Comparison of ENCODE assay signal across 24 mouse cellular contexts in the genomic region with DNA sequence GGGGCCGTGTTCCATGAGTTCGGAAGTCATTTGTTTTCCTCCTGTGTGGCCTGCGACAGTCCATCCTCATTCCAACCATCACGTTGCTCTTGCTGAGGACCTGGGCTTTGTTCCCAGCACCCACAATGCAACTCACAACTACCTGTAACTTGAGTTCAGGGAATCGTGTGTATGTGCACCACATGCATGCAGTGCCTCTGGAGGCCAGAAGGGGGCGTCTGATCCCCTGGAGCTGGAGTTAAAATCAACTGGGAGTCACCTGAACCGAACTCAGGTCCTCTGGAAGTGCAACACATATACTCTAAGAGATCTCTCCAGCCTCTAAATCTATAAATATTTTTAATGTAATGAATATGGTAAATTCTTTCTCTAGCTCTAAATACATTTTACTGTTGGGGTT. TPM values are rescaled to one million over a fixed set of nuclear protein-coding genes. Genes with fewer than 3 reads are reported as not detected.
DNase-seq lines count a peak whose midpoint lies in the region; ATAC-seq and TF ChIP-seq lines count a peak whose summit lies in the region.
"Had no signal": no experiment of that assay in that cellular context is flagged by ENCODE, and none has a peak within 500 bp of the region (broad histone marks: within the 10 kb centered on the region; RNA-seq: fewer than 3 reads in every experiment).

No protein-coding gene starts in this region.

- H3K4me1 ChIP-seq in CH12.LX (ENCODE audit: control insufficient read depth in 1 of 2, insufficient read depth in 2 of 2) (peaks cover 5 to 13% of the 10 kb centered on the region in 2 experiments; a peak in 3 of 4 replicates), E14TG2a.4 (replicated peaks; ENCODE audit: low read depth, low read length) (peaks cover 4% of the 10 kb centered on the region; the same call in 1 of the 2 replicates)
- H3K4me1 ChIP-seq in bone marrow macrophage, adult 2 months (ENCODE audit: control insufficient read depth, insufficient read depth, low read length) = peaks cover 19% of the 10 kb centered on the region

- H3K27ac ChIP-seq in layer of hippocampus, adult 2 months = no peak overlapping the region
- no peak overlapping the region for H3K27ac ChIP-seq in CH12.LX (ENCODE audit: insufficient read depth, low read depth)
- no peak overlapping the region for H3K27ac ChIP-seq in bone marrow macrophage, adult 2 months (ENCODE audit: insufficient read depth, low read depth, low read length)
- H3K27ac ChIP-seq: forebrain, embryonic 12.5 days; heart, embryonic 15.5 days; left cerebral cortex, adult 2 months; limb, embryonic 12.5 days; lung, embryonic 15.5 days; neural tube, embryonic 13.5 days had no signal

- H3K36me3 ChIP-seq in CH12.LX (replicated peaks in 1 of 2; ENCODE audit: control insufficient read depth in 1 of 2, insufficient read depth in 1 of 2, low read length in 1 of 2) = no peaks in the 10 kb centered on the region
- H3K36me3 ChIP-seq in E14TG2a.4 (ENCODE audit: insufficient read depth, low read length) = no peaks in the 10 kb centered on the region
- H3K36me3 ChIP-seq: forebrain, embryonic 12.5 days; heart, embryonic 15.5 days; limb, embryonic 12.5 days; lung, embryonic 15.5 days; neural tube, embryonic 13.5 days had no signal

- no peak for TF ChIP-seq POLR2A in CH12.LX (IDR thresholded peaks at IDR 0.05; ENCODE audit: low read depth, low read length)
- TF ChIP-seq POLR2A in bone marrow macrophage, adult 2 months (IDR thresholded peaks at IDR 0.05; ENCODE audit: borderline replicate concordance, low read depth, low read length) = no peak

- H3K9ac ChIP-seq in CH12.LX (ENCODE audit: insufficient read depth, low read depth) = no peak overlapping the region
- H3K9ac ChIP-seq: forebrain, embryonic 12.5 days; heart, embryonic 15.5 days; limb, embryonic 12.5 days; lung, embryonic 15.5 days; neural tube, embryonic 13.5 days had no signal

- no peak for TF ChIP-seq RAD21 in CH12.LX (IDR thresholded peaks at IDR 0.05; ENCODE audit: low read depth, low read length)

- ATAC-seq in erythroid progenitor cell, adult 5-6 weeks (replicated peaks; ENCODE audit: low FRiP score, poor library complexity, severe bottlenecking) = no peak
- ATAC-seq: inflammation-experienced regulatory T-cells, adult 6 months had no signal

- no peak overlapping the region for H3K4me3 ChIP-seq in layer of hippocampus, adult 2 months
- no peak overlapping the region for H3K4me3 ChIP-seq in CH12.LX (replicated peaks in 1 of 3; ENCODE audit: low read depth in 2 of 3, low read length in 2 of 3, poor library complexity in 1 of 3)
- H3K4me3 ChIP-seq in E14TG2a.4 (replicated peaks; ENCODE audit: low read length) = no peak overlapping the region
- no peak overlapping the region for H3K4me3 ChIP-seq in bone marrow macrophage, adult 2 months (ENCODE audit: insufficient read depth, low read length)
- H3K4me3 ChIP-seq: forebrain, embryonic 12.5 days; heart, embryonic 15.5 days; left cerebral cortex, adult 2 months; limb, embryonic 12.5 days; lung, embryonic 15.5 days; neural tube, embryonic 13.5 days had no signal

- dilution Hi-C loops in CH12.LX (cut with MboI; ENCODE audit: extremely low pct_ligation_motif_present, extremely low pct_unique_long_range_greater_than_20kb, low sequenced_read_pairs) = no loop called here

- in situ Hi-C loops in CH12.LX (cut with MboI; ENCODE audit: low pct_ligation_motif_present, low pct_unique_long_range_greater_than_20kb, low sequenced_read_pairs) = no loop called here

- no peak overlapping the region for H3K4me2 ChIP-seq in CH12.LX (ENCODE audit: insufficient read depth, low read depth, poor library complexity, severe bottlenecking)
- H3K4me2 ChIP-seq: forebrain, embryonic 12.5 days; heart, embryonic 15.5 days; limb, embryonic 12.5 days; lung, embryonic 15.5 days; neural tube, embryonic 13.5 days had no signal

- H3K9me3 ChIP-seq in CH12.LX (replicated peaks; ENCODE audit: low read length) = peaks cover 10% of the 10 kb centered on the region
- peaks cover 4% of the 10 kb centered on the region for H3K9me3 ChIP-seq in E14TG2a.4 (ENCODE audit: low read length)
- H3K9me3 ChIP-seq: heart, embryonic 15.5 days; lung, embryonic 15.5 days; neural tube, embryonic 13.5 days had no signal

- no peaks in the 10 kb centered on the region for H3K79me2 ChIP-seq in CH12.LX (replicated peaks; ENCODE audit: control insufficient read depth, extremely low read depth, insufficient read depth, poor library complexity, severe bottlenecking)

- TF ChIP-seq CTCF in layer of hippocampus, adult 2 months (conservative IDR thresholded peaks at IDR 0.05) = peak; percentile 37
- TF ChIP-seq CTCF in CH12.LX (conservative IDR thresholded peaks at IDR 0.05 in 1 of 2, IDR thresholded peaks at IDR 0.05 in 1 of 2; ENCODE audit: low read depth in 2 of 2, low read length in 2 of 2) (peak; percentile 24 to 29; a peak in 2 of 4 replicates), E14TG2a.4 (conservative IDR thresholded peaks at IDR 0.05; ENCODE audit: low read length) (peak; percentile 80)
- peak; percentile 10; the same call in 1 of the 2 replicates for TF ChIP-seq CTCF in bone marrow macrophage, adult 2 months (IDR thresholded peaks at IDR 0.05; ENCODE audit: low read depth, low read length)

- H3K27me3 ChIP-seq in CH12.LX (replicated peaks) (peaks cover 42% of the 10 kb centered on the region), E14TG2a.4 (ENCODE audit: insufficient read depth, low read length) (no peaks in the 10 kb centered on the region; the same call in 1 of the 2 replicates)
- H3K27me3 ChIP-seq: forebrain, embryonic 12.5 days; heart, embryonic 15.5 days; limb, embryonic 12.5 days; lung, embryonic 15.5 days; neural tube, embryonic 13.5 days had no signal

- no peak for TF ChIP-seq EP300 in CH12.LX (IDR thresholded peaks at IDR 0.05; ENCODE audit: low read length)

- no peak for DNase-seq in layer of hippocampus, adult 2 months (ENCODE audit: low spot score in 2 of 2)
- no peak for DNase-seq in layer of hippocampus, adult 9-10 months (ENCODE audit: low spot score)
- no peak for DNase-seq in CH12.LX (ENCODE audit: extremely low read depth)
- DNase-seq in thymus, postnatal 36 days = no peak
- DNase-seq in cerebellum, postnatal 10 days = no peak
- DNase-seq: cerebellum, adult 11 months; cerebellum, postnatal 25 days; kidney, postnatal 10 days; right cerebral cortex, postnatal 14 days had no signal

TF ChIP-seq in CH12.LX, 34 proteins besides CTCF, POLR2A, EP300 and RAD21 (continues in another document):
- TF ChIP-seq USF1 (IDR thresholded peaks at IDR 0.05; ENCODE audit: low read depth, low read length) (no peak), MAX (IDR thresholded peaks at IDR 0.05; ENCODE audit: low read length) (no peak), BHLHE40 (IDR thresholded peaks at IDR 0.05; ENCODE audit: low read depth, low read length) (no peak), MAFK (IDR thresholded peaks at IDR 0.05; ENCODE audit: insufficient replicate concordance, low read length) (no peak), E2F4 (IDR thresholded peaks at IDR 0.05; ENCODE audit: insufficient replicate concordance, low read depth, low read length) (no peak), MYC (IDR thresholded peaks at IDR 0.05; ENCODE audit: low read depth, low read length) (no peak), USF2 (conservative IDR thresholded peaks at IDR 0.05; ENCODE audit: low read depth, low read length) (no peak), GABPA (IDR thresholded peaks at IDR 0.05; ENCODE audit: insufficient replicate concordance, low read depth, low read length) (no peak)

RNA-seq across cellular contexts. Expression of a gene that starts 2.2 kb away (rescaled TPM):
- total RNA-seq in layer of hippocampus, adult 2 months (2021) = not detected
- total RNA-seq in CH12.LX (2012; rRNA removed) (not detected in 2 replicates), CH12.LX (2014; rRNA removed) (not detected in 2 replicates)
- polyA plus RNA-seq in CH12.LX (2012; ENCODE audit: insufficient read length, low read depth) = not detected in 2 replicates
- polyA plus RNA-seq in bone marrow macrophage, adult 2 months (2012; ENCODE audit: insufficient read depth, insufficient read length, missing spikeins) = not detected in 2 replicates
- not detected in 2 replicates for total RNA-seq in erythroid progenitor cell, adult 5-6 weeks (2015; ENCODE audit: low replicate concordance)
- total RNA-seq in erythroid progenitor cell, adult 5-6 weeks (2017; ENCODE audit: low replicate concordance) = not detected in 2 replicates
- total RNA-seq: gastrocnemius, postnatal 4 days; hematopoietic stem cell, adult 5-6 weeks; layer of hippocampus, adult 8-10 months; left cerebral cortex, adult 2 months; monocyte, adult 5-6 weeks had no signal
- polyA plus RNA-seq: forebrain, embryonic 12.5 days; heart, embryonic 15.5 days; inflammation-experienced regulatory T-cells, adult 6 months; limb, embryonic 12.5 days; lung, embryonic 15.5 days; neural tube, embryonic 13.5 days; stomach, embryonic 16.5 days had no signal

RNA-seq across cellular contexts. Expression of a gene that starts 8.8 kb away (rescaled TPM):
- not detected for total RNA-seq in layer of hippocampus, adult 2 months (2021)
- total RNA-seq in CH12.LX (2012; rRNA removed) = not detected in 2 replicates
- not detected in 2 replicates for total RNA-seq in CH12.LX (2014; rRNA removed)
- polyA plus RNA-seq in CH12.LX (2012; ENCODE audit: insufficient read length, low read depth) = not detected in 2 replicates
- polyA plus RNA-seq in bone marrow macrophage, adult 2 months (2012; ENCODE audit: insufficient read depth, insufficient read length, missing spikeins) = not detected in 2 replicates
- not detected in 2 replicates for total RNA-seq in erythroid progenitor cell, adult 5-6 weeks (2015; ENCODE audit: low replicate concordance)
- total RNA-seq in erythroid progenitor cell, adult 5-6 weeks (2017; ENCODE audit: low replicate concordance) = not detected in 2 replicates
- total RNA-seq: gastrocnemius, postnatal 4 days; hematopoietic stem cell, adult 5-6 weeks; layer of hippocampus, adult 8-10 months; left cerebral cortex, adult 2 months; monocyte, adult 5-6 weeks had no signal
- polyA plus RNA-seq: forebrain, embryonic 12.5 days; heart, embryonic 15.5 days; inflammation-experienced regulatory T-cells, adult 6 months; limb, embryonic 12.5 days; neural tube, embryonic 13.5 days had no signal

RNA-seq across cellular contexts. Expression of a gene that starts 19.7 kb away (rescaled TPM):
- not detected for total RNA-seq in layer of hippocampus, adult 2 months (2021)
- total RNA-seq in CH12.LX (2012; rRNA removed) (not detected in 2 replicates), CH12.LX (2014; rRNA removed) (not detected in 2 replicates)
- polyA plus RNA-seq in CH12.LX (2012; ENCODE audit: insufficient read length, low read depth) = not detected in 2 replicates
- not detected in 2 replicates for polyA plus RNA-seq in bone marrow macrophage, adult 2 months (2012; ENCODE audit: insufficient read depth, insufficient read length, missing spikeins)
- not detected in 2 replicates for total RNA-seq in erythroid progenitor cell, adult 5-6 weeks (2015; ENCODE audit: low replicate concordance)
- not detected in 2 replicates for total RNA-seq in erythroid progenitor cell, adult 5-6 weeks (2017; ENCODE audit: low replicate concordance)
- total RNA-seq: gastrocnemius, postnatal 4 days; hematopoietic stem cell, adult 5-6 weeks; layer of hippocampus, adult 8-10 months; left cerebral cortex, adult 2 months; monocyte, adult 5-6 weeks had no signal
- polyA plus RNA-seq: forebrain, embryonic 12.5 days; heart, embryonic 15.5 days; inflammation-experienced regulatory T-cells, adult 6 months; limb, embryonic 12.5 days; lung, embryonic 15.5 days; neural tube, embryonic 13.5 days; stomach, embryonic 16.5 days had no signal

RNA-seq across cellular contexts. Expression of a gene that starts 20.3 kb away (rescaled TPM):
- not detected for total RNA-seq in layer of hippocampus, adult 2 months (2021)
- total RNA-seq in CH12.LX (2012; rRNA removed) (not detected in 2 replicates), CH12.LX (2014; rRNA removed) (not detected in 2 replicates)
- not detected in 2 replicates for polyA plus RNA-seq in CH12.LX (2012; ENCODE audit: insufficient read length, low read depth)
- polyA plus RNA-seq in bone marrow macrophage, adult 2 months (2012; ENCODE audit: insufficient read depth, insufficient read length, missing spikeins) = not detected in 2 replicates
- total RNA-seq in erythroid progenitor cell, adult 5-6 weeks (2015; ENCODE audit: low replicate concordance) = not detected in 2 replicates
- not detected in 2 replicates for total RNA-seq in erythroid progenitor cell, adult 5-6 weeks (2017; ENCODE audit: low replicate concordance)
- total RNA-seq: gastrocnemius, postnatal 4 days; hematopoietic stem cell, adult 5-6 weeks; layer of hippocampus, adult 8-10 months; left cerebral cortex, adult 2 months; monocyte, adult 5-6 weeks had no signal
- polyA plus RNA-seq: forebrain, embryonic 12.5 days; inflammation-experienced regulatory T-cells, adult 6 months; limb, embryonic 12.5 days; lung, embryonic 15.5 days; neural tube, embryonic 13.5 days had no signal

RNA-seq across cellular contexts. Expression of a gene that starts 22.2 kb away (rescaled TPM):
- not detected for total RNA-seq in layer of hippocampus, adult 2 months (2021)
- total RNA-seq in CH12.LX (2012; rRNA removed) (not detected in 2 replicates), CH12.LX (2014; rRNA removed) (not detected in 2 replicates)
- polyA plus RNA-seq in CH12.LX (2012; ENCODE audit: insufficient read length, low read depth) = not detected in 2 replicates
- polyA plus RNA-seq in bone marrow macrophage, adult 2 months (2012; ENCODE audit: insufficient read depth, insufficient read length, missing spikeins) = not detected in 2 replicates
- total RNA-seq in erythroid progenitor cell, adult 5-6 weeks (2015; ENCODE audit: low replicate concordance) = not detected in 2 replicates
- total RNA-seq in erythroid progenitor cell, adult 5-6 weeks (2017; ENCODE audit: low replicate concordance) = not detected in 2 replicates
- total RNA-seq: gastrocnemius, postnatal 4 days; hematopoietic stem cell, adult 5-6 weeks; layer of hippocampus, adult 8-10 months; left cerebral cortex, adult 2 months; monocyte, adult 5-6 weeks had no signal
- polyA plus RNA-seq: forebrain, embryonic 12.5 days; heart, embryonic 15.5 days; inflammation-experienced regulatory T-cells, adult 6 months; limb, embryonic 12.5 days; lung, embryonic 15.5 days; neural tube, embryonic 13.5 days; stomach, embryonic 16.5 days had no signal

Comparison
In these comparisons a context has a peak if more than half of its experiments do, and no peak if none do; other contexts are left out.
1. CTCF ChIP-seq: peak in every context shown above with its lines; median percentile 80 in E14TG2a.4; 37 in layer of hippocampus, adult 2 months; 26 in CH12.LX; 10 in bone marrow macrophage, adult 2 months.